Mouse (Mus musculus) ES-Bruce4 (cell line): ENCODE results near the gene Syt17. TPM values are rescaled to one million over a fixed set of nuclear protein-coding genes. Genes with fewer than 3 reads are reported as not detected.

Experiments used
- H3K27ac ChIP-seq: 2 replicates; pipeline ENCODE4 v1.5.1; 2012; ENCODE audit warnings: low read length, inconsistent platforms; ENCODE audit not compliant: insufficient read depth
- H3K27me3 ChIP-seq: 2 replicates; pipeline ENCODE4 v1.6.1; 2012; ENCODE audit warnings: mild to moderate bottlenecking, low read length, inconsistent platforms; ENCODE audit not compliant: control insufficient read depth, poor library complexity, insufficient read depth, severe bottlenecking
- H3K36me3 ChIP-seq: 2 replicates; pipeline ENCODE4 v1.6.1; 2012; ENCODE audit warnings: inconsistent platforms, mild to moderate bottlenecking, low read length, moderate library complexity; ENCODE audit not compliant: control insufficient read depth, poor library complexity, insufficient read depth, severe bottlenecking
- H3K4me1 ChIP-seq: one replicate; pipeline ENCODE4 v1.8.1; 2011; ENCODE audit warnings: low read length; ENCODE audit not compliant: control insufficient read depth, insufficient read depth
- H3K4me3 ChIP-seq: 2 replicates; pipeline ENCODE4 v1.5.1; 2011; ENCODE audit warnings: low read depth, mild to moderate bottlenecking, low read length
- H3K9ac ChIP-seq: 2 replicates; pipeline ENCODE4 v1.6.1; 2012; ENCODE audit warnings: low read depth, mild to moderate bottlenecking, inconsistent platforms; ENCODE audit not compliant: poor library complexity, severe bottlenecking
- H3K9me3 ChIP-seq: replicated peaks from 2 replicates; pipeline ENCODE4 v1.6.1; 2012; ENCODE audit warnings: mild to moderate bottlenecking, low read length, inconsistent platforms; ENCODE audit not compliant: control insufficient read depth, poor library complexity, insufficient read depth, severe bottlenecking
- CTCF ChIP-seq: IDR thresholded peaks from one replicate; pipeline ENCODE4 v1.8.1; 2011; ENCODE audit warnings: low read depth, low read length
- EP300 ChIP-seq: IDR thresholded peaks from 2 replicates; pipeline ENCODE4 v1.6.1; 2011; ENCODE audit warnings: low read depth, low read length; ENCODE audit not compliant: insufficient read depth
- POLR2A ChIP-seq: IDR thresholded peaks from one replicate; pipeline ENCODE4 v1.8.1; 2011; ENCODE audit warnings: low read length; ENCODE audit not compliant: insufficient read depth
- polyA plus RNA-seq: library from polyadenylated mRNA; stranded (reverse); fragments of >200 nt; gene quantifications from 2 replicates; pipeline ENCODE4 v1.2.4, GENCODE M21; 2011; ENCODE audit warnings: low read depth; ENCODE audit not compliant: missing spikeins, insufficient read depth, insufficient read length

The Syt17 gene
- polyA plus RNA-seq, 1 experiment = 4.0 TPM

- Histone ChIP-seq H3K36me3 (no peaks in the 10 kb centered on the region), H3K9ac (no peak overlapping the region), H3K4me1 (no peaks in the 10 kb centered on the region), H3K27ac (no peak overlapping the region), H3K4me3 (no peak overlapping the region), H3K9me3 (no peaks in the 10 kb centered on the region), H3K27me3 (no peaks in the 10 kb centered on the region)
- TF ChIP-seq EP300 (no peak), POLR2A (no peak), CTCF (no peak)
Observed at GRCm38 (mm10) chr7:118468060-118468459, 20.0 kb upstream of the Syt17 start.

- Histone ChIP-seq H3K27ac (no peak overlapping the region), H3K9ac (no peak overlapping the region), H3K4me3 (no peak overlapping the region), H3K36me3 (no peaks in the 10 kb centered on the region), H3K9me3 (no peaks in the 10 kb centered on the region), H3K4me1 (no peaks in the 10 kb centered on the region), H3K27me3 (no peaks in the 10 kb centered on the region)
- TF ChIP-seq CTCF (no peak), POLR2A (no peak), EP300 (no peak)
Observed at GRCm38 (mm10) chr7:118464432-118464831, 16.4 kb upstream of the Syt17 start.

- no peak overlapping the region for H3K9ac ChIP-seq
- H3K4me3 ChIP-seq = no peak overlapping the region
- no peaks in the 10 kb centered on the region for H3K27me3 ChIP-seq
- H3K36me3 ChIP-seq = no peaks in the 10 kb centered on the region
- TF ChIP-seq EP300 (no peak), CTCF (no peak), POLR2A (no peak)
- H3K9me3 ChIP-seq = no peaks in the 10 kb centered on the region
- H3K4me1 ChIP-seq = no peaks in the 10 kb centered on the region
- no peak overlapping the region for H3K27ac ChIP-seq
Observed at GRCm38 (mm10) chr7:118462818-118463762, 15.1 kb upstream of the Syt17 start.

GRCm38 (mm10) chr7:118461400-118462136 lies 13.5 kb upstream of the Syt17 start:
- Histone ChIP-seq H3K4me3 (no peak overlapping the region), H3K9me3 (no peaks in the 10 kb centered on the region), H3K4me1 (no peaks in the 10 kb centered on the region), H3K27ac (no peak overlapping the region), H3K27me3 (no peaks in the 10 kb centered on the region), H3K9ac (no peak overlapping the region), H3K36me3 (no peaks in the 10 kb centered on the region)
- no peak for TF ChIP-seq EP300
- no peak for TF ChIP-seq CTCF
- TF ChIP-seq POLR2A = no peak

- H3K4me3 ChIP-seq = no peak overlapping the region
- TF ChIP-seq EP300 (no peak), CTCF (no peak), POLR2A (no peak)
- no peak overlapping the region for H3K27ac ChIP-seq
- H3K27me3 ChIP-seq = no peaks in the 10 kb centered on the region
- no peaks in the 10 kb centered on the region for H3K4me1 ChIP-seq
- H3K9me3 ChIP-seq = no peaks in the 10 kb centered on the region
- no peaks in the 10 kb centered on the region for H3K36me3 ChIP-seq
- no peak overlapping the region for H3K9ac ChIP-seq
Observed at GRCm38 (mm10) chr7:118453722-118454121, 5.7 kb upstream of the Syt17 start.

- no peak overlapping the region for H3K4me3 ChIP-seq
- H3K9ac ChIP-seq = no peak overlapping the region
- H3K27ac ChIP-seq = no peak overlapping the region
- TF ChIP-seq EP300 (no peak), POLR2A (no peak), CTCF (no peak)
- H3K36me3 ChIP-seq = no peaks in the 10 kb centered on the region
- no peaks in the 10 kb centered on the region for H3K4me1 ChIP-seq
- no peaks in the 10 kb centered on the region; the same call in 1 of the 2 replicates for H3K27me3 ChIP-seq
- H3K9me3 ChIP-seq = no peaks in the 10 kb centered on the region
Observed at GRCm38 (mm10) chr7:118452940-118453339, 4.9 kb upstream of the Syt17 start.
